Mouse (Mus musculus): Measurements from ENCODE around the gene Zbtb20. TPM values are rescaled to one million over a fixed set of nuclear protein-coding genes. Genes with fewer than 3 reads are reported as not detected.

The Zbtb20 gene
- polyA plus RNA-seq, 1 experiment from 2014 or later: 27.9 TPM

- H3K4me1 ChIP-seq (ENCODE audit: insufficient read depth, low read depth, low read length): no peaks in the 10 kb centered on the region
- H3K36me3 ChIP-seq (ENCODE audit: insufficient read depth, low read length): no peaks in the 10 kb centered on the region
- no peak overlapping the region for H3K27ac ChIP-seq (ENCODE audit: low read length)
- DNase-seq (ENCODE audit: low spot score) (peak; percentile 34), ATAC-seq (no peak)
- H3K4me3 ChIP-seq (ENCODE audit: low read depth, low read length): no peak overlapping the region
- H3K9ac ChIP-seq (replicated peaks; ENCODE audit: low read depth): no peak overlapping the region
- 52% methylated on average over 5 of the region's 5 CpGs for WGBS
- H3K27me3 ChIP-seq (replicated peaks; ENCODE audit: insufficient read depth, low read length): no peaks in the 10 kb centered on the region
- no peak overlapping the region for H3K4me2 ChIP-seq (replicated peaks; ENCODE audit: low read depth, low read length)
- no peaks in the 10 kb centered on the region for H3K9me3 ChIP-seq (ENCODE audit: low read length)
- TF ChIP-seq EP300 (IDR thresholded peaks at IDR 0.05) (no peak), CTCF (IDR thresholded peaks at IDR 0.05) (no peak)
These were observed 422.4 kb downstream of the Zbtb20 start for GRCm38 (mm10) chr16:43297953-43298596.

GRCm38 (mm10) chr16:43300420-43300819, 424.7 kb downstream of the Zbtb20 start:
- H3K27ac ChIP-seq (ENCODE audit: low read length): no peak overlapping the region
- no peaks in the 10 kb centered on the region for H3K4me1 ChIP-seq (ENCODE audit: insufficient read depth, low read depth, low read length)
- H3K4me2 ChIP-seq (replicated peaks; ENCODE audit: low read depth, low read length): no peak overlapping the region
- no peak overlapping the region for H3K9ac ChIP-seq (replicated peaks; ENCODE audit: low read depth)
- no peak for TF ChIP-seq EP300 (IDR thresholded peaks at IDR 0.05)
- no peak for TF ChIP-seq CTCF (IDR thresholded peaks at IDR 0.05)
- no peak for ATAC-seq
- no peak overlapping the region for H3K4me3 ChIP-seq (ENCODE audit: low read depth, low read length)
- no peaks in the 10 kb centered on the region for H3K36me3 ChIP-seq (ENCODE audit: insufficient read depth, low read length)
- no peak for DNase-seq (ENCODE audit: low spot score)
- H3K27me3 ChIP-seq (replicated peaks; ENCODE audit: insufficient read depth, low read length): no peaks in the 10 kb centered on the region
- 70% methylated on average over 3 of the region's 3 CpGs for WGBS
- no peaks in the 10 kb centered on the region for H3K9me3 ChIP-seq (ENCODE audit: low read length)

GRCm38 (mm10) chr16:43302171-43302570, 426.5 kb downstream of the Zbtb20 start:
- WGBS: 93% methylated on average over 2 of the region's 2 CpGs
- no peaks in the 10 kb centered on the region for H3K9me3 ChIP-seq (ENCODE audit: low read length)
- H3K4me2 ChIP-seq (replicated peaks; ENCODE audit: low read depth, low read length): no peak overlapping the region
- TF ChIP-seq CTCF (IDR thresholded peaks at IDR 0.05) (no peak), EP300 (IDR thresholded peaks at IDR 0.05) (no peak)
- H3K9ac ChIP-seq (replicated peaks; ENCODE audit: low read depth): no peak overlapping the region
- H3K4me1 ChIP-seq (ENCODE audit: insufficient read depth, low read depth, low read length): no peaks in the 10 kb centered on the region
- no peak overlapping the region for H3K4me3 ChIP-seq (ENCODE audit: low read depth, low read length)
- no peaks in the 10 kb centered on the region for H3K36me3 ChIP-seq (ENCODE audit: insufficient read depth, low read length)
- ATAC-seq (no peak), DNase-seq (ENCODE audit: low spot score) (no peak)
- no peak overlapping the region for H3K27ac ChIP-seq (ENCODE audit: low read length)
- H3K27me3 ChIP-seq (replicated peaks; ENCODE audit: insufficient read depth, low read length): no peaks in the 10 kb centered on the region

- ATAC-seq: 0 out of 2 replicates have a peak, but pooled peaks have one; percentile 28
- peak; percentile 32 for DNase-seq (ENCODE audit: low spot score)
- no peaks in the 10 kb centered on the region for H3K27me3 ChIP-seq (replicated peaks; ENCODE audit: insufficient read depth, low read length)
- no peaks in the 10 kb centered on the region for H3K9me3 ChIP-seq (ENCODE audit: low read length)
- WGBS: 52% methylated on average over 9 of the region's 9 CpGs
- no peak overlapping the region for H3K9ac ChIP-seq (replicated peaks; ENCODE audit: low read depth)
- no peak overlapping the region for H3K4me2 ChIP-seq (replicated peaks; ENCODE audit: low read depth, low read length)
- TF ChIP-seq CTCF (IDR thresholded peaks at IDR 0.05) (no peak), EP300 (IDR thresholded peaks at IDR 0.05) (no peak)
- no peak overlapping the region for H3K27ac ChIP-seq (ENCODE audit: low read length)
- H3K4me3 ChIP-seq (ENCODE audit: low read depth, low read length): no peak overlapping the region
- H3K36me3 ChIP-seq (ENCODE audit: insufficient read depth, low read length): no peaks in the 10 kb centered on the region
- H3K4me1 ChIP-seq (ENCODE audit: insufficient read depth, low read depth, low read length): no peaks in the 10 kb centered on the region
These were observed 427.8 kb downstream of the Zbtb20 start for GRCm38 (mm10) chr16:43303245-43304197.

GRCm38 (mm10) chr16:43309968-43310431, 434.3 kb downstream of the Zbtb20 start:
- no peak overlapping the region for H3K9ac ChIP-seq (replicated peaks; ENCODE audit: low read depth)
- no peaks in the 10 kb centered on the region for H3K27me3 ChIP-seq (replicated peaks; ENCODE audit: insufficient read depth, low read length)
- no peak overlapping the region for H3K27ac ChIP-seq (ENCODE audit: low read length)
- no peaks in the 10 kb centered on the region for H3K4me1 ChIP-seq (ENCODE audit: insufficient read depth, low read depth, low read length)
- DNase-seq (ENCODE audit: low spot score): no peak
- TF ChIP-seq EP300 (IDR thresholded peaks at IDR 0.05) (no peak), CTCF (IDR thresholded peaks at IDR 0.05) (no peak)
- 57% methylated on average over 4 of the region's 4 CpGs for WGBS
- H3K36me3 ChIP-seq (ENCODE audit: insufficient read depth, low read length): no peaks in the 10 kb centered on the region
- no peak overlapping the region for H3K4me3 ChIP-seq (ENCODE audit: low read depth, low read length)
- H3K4me2 ChIP-seq (replicated peaks; ENCODE audit: low read depth, low read length): no peak overlapping the region
- no peaks in the 10 kb centered on the region for H3K9me3 ChIP-seq (ENCODE audit: low read length)
- ATAC-seq: no peak

GRCm38 (mm10) chr16:43324009-43324408, 448.3 kb downstream of the Zbtb20 start:
- H3K27me3 ChIP-seq (replicated peaks; ENCODE audit: insufficient read depth, low read length): no peaks in the 10 kb centered on the region
- ATAC-seq (no peak), DNase-seq (ENCODE audit: low spot score) (no peak)
- H3K36me3 ChIP-seq (ENCODE audit: insufficient read depth, low read length): no peaks in the 10 kb centered on the region
- WGBS: 62% methylated on average over 3 of the region's 3 CpGs
- H3K9me3 ChIP-seq (ENCODE audit: low read length): no peaks in the 10 kb centered on the region
- TF ChIP-seq CTCF (IDR thresholded peaks at IDR 0.05): no peak
- no peak for TF ChIP-seq EP300 (IDR thresholded peaks at IDR 0.05)
- no peaks in the 10 kb centered on the region for H3K4me1 ChIP-seq (ENCODE audit: insufficient read depth, low read depth, low read length)
- H3K27ac ChIP-seq (ENCODE audit: low read length): no peak overlapping the region
- no peak overlapping the region for H3K4me2 ChIP-seq (replicated peaks; ENCODE audit: low read depth, low read length)
- no peak overlapping the region for H3K9ac ChIP-seq (replicated peaks; ENCODE audit: low read depth)
- H3K4me3 ChIP-seq (ENCODE audit: low read depth, low read length): no peak overlapping the region
